In genomic region chr19:16093616-16094015, GRCm38 (mm10) we compare ENCODE assay signal across 25 mouse cellular contexts.
"Had no signal": no experiment of that assay in that cellular context is flagged by ENCODE, and none has a peak within 500 bp of the region (broad histone marks: within the 10 kb centered on the region; RNA-seq: fewer than 3 reads in every experiment).

No protein-coding gene starts in this region.

- H3K36me3 ChIP-seq: heart, embryonic 10.5 days; heart, embryonic 12.5 days; hindbrain, embryonic 10.5 days; hindbrain, embryonic 12.5 days; kidney, embryonic 15.5 days; limb, embryonic 13.5 days; limb, embryonic 15.5 days; liver, embryonic 12.5 days had no signal

- DNase-seq: gastrocnemius, adult 2 months; gastrocnemius, postnatal 10 days; gastrocnemius, postnatal 25 days; heart, postnatal 10 days; heart, postnatal 4 days; kidney, adult 11 months; kidney, adult 9 months; kidney, postnatal 14 days; kidney, postnatal 36 days; layer of hippocampus, adult 9-11 months; layer of hippocampus, postnatal 36 days; left cerebral cortex, postnatal 4 days had no signal

- ATAC-seq: hindbrain, embryonic 16.5 days; intestine, embryonic 16.5 days; liver, embryonic 12.5 days had no signal

- H3K4me1 ChIP-seq: heart, embryonic 10.5 days; heart, embryonic 12.5 days; hindbrain, embryonic 10.5 days; hindbrain, embryonic 12.5 days; kidney, embryonic 15.5 days; limb, embryonic 13.5 days; limb, embryonic 15.5 days; liver, embryonic 12.5 days had no signal

- H3K9me3 ChIP-seq: heart, embryonic 10.5 days; kidney, embryonic 15.5 days; limb, embryonic 15.5 days; liver, embryonic 12.5 days had no signal

- H3K4me2 ChIP-seq: heart, embryonic 12.5 days; hindbrain, embryonic 12.5 days; hindbrain, embryonic 14.5 days; kidney, embryonic 15.5 days; limb, embryonic 13.5 days; limb, embryonic 15.5 days; liver, embryonic 12.5 days had no signal

- H3K4me3 ChIP-seq: gastrocnemius, adult 2 months; heart, embryonic 10.5 days; heart, embryonic 12.5 days; hindbrain, embryonic 10.5 days; hindbrain, embryonic 12.5 days; kidney, embryonic 15.5 days; limb, embryonic 13.5 days; limb, embryonic 15.5 days; liver, embryonic 12.5 days had no signal

- H3K27me3 ChIP-seq: heart, embryonic 12.5 days; hindbrain, embryonic 12.5 days; kidney, embryonic 15.5 days; limb, embryonic 13.5 days; limb, embryonic 15.5 days; liver, embryonic 12.5 days had no signal

- H3K9ac ChIP-seq: heart, embryonic 12.5 days; hindbrain, embryonic 12.5 days; hindbrain, embryonic 14.5 days; kidney, embryonic 15.5 days; limb, embryonic 13.5 days; limb, embryonic 15.5 days; liver, embryonic 12.5 days; liver, embryonic 14.5 days had no signal

- H3K27ac ChIP-seq: gastrocnemius, adult 2 months; heart, embryonic 10.5 days; hindbrain, embryonic 10.5 days; hindbrain, embryonic 12.5 days; hindbrain, embryonic 14.5 days; kidney, embryonic 15.5 days; kidney, postnatal 0 days; limb, embryonic 13.5 days; limb, embryonic 15.5 days; liver, embryonic 12.5 days; liver, embryonic 14.5 days had no signal
